Mouse (Mus musculus) heart, adult 18-20 months (tissue): ENCODE data around the gene Oser1. TPM values are rescaled to one million over a fixed set of nuclear protein-coding genes. Genes with fewer than 3 reads are reported as not detected.
"Not testable (repeated sequence)": the region's sequence is repeated elsewhere in the genome, so short reads cannot be mapped to it uniquely, and the experiment has no call there.

Experiments
- DNase-seq, 2 experiments: peaks; one replicate each; pipeline ENCODE4 v3.0.0; 2021 to 2022; ENCODE audit warnings: mixed read lengths in 1 of 2
- long read RNA-seq, 2 experiments: library from polyadenylated mRNA; stranded (forward); transcript quantifications; one replicate each; pipeline ENCODE4 v2.0.0; 2021
- total RNA-seq, 2 experiments: library from RNA; stranded (reverse); gene quantifications; 2 replicates each; pipeline ENCODE4 v1.2.3; 2021

The Oser1 gene
- 10 to 100 TPM; 17.5 to 30.0 TPM for total RNA-seq
- long read RNA-seq, experiment 1, transcript Oser1-201 (4 exons, 1,620 nt) = major isoform, 30 of 32 reads
- long read RNA-seq, experiment 1, partial matches to known transcripts = 0 of 32 reads
- long read RNA-seq, experiment 1, other reads (novel, unspliced or antisense) = 1 of 32 reads
- long read RNA-seq, experiment 2, transcript Oser1-201 (4 exons, 1,620 nt) = major isoform, 16 of 17 reads
- long read RNA-seq, experiment 2, partial matches to known transcripts = 0 of 17 reads
- long read RNA-seq, experiment 2, other reads (novel, unspliced or antisense) = 1 of 17 reads

DNA sequence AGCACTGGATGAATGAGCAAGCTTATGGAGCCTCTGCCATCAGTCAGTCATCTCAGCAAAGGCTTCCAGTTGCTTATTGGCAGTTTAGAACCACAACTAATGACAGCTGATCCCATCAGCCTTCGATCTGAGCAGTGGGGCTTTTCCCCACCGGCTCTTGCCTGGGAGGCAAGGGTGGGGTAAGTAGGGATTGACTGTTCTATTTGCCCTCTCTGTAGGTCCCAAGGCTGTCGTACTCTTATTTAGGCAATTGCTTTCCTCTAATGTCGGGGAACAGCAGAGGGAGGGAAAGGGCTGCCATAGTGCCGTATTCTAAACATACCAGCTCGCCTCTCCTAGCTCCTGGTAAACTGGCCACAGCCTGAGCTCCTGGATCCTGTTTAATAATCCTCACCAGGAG lies at the start of gene Oser1:
TSS of gene Oser1 (minus strand) at position 101 of the 400 bp plus-strand sequence.
- no peak for DNase-seq

DNA sequence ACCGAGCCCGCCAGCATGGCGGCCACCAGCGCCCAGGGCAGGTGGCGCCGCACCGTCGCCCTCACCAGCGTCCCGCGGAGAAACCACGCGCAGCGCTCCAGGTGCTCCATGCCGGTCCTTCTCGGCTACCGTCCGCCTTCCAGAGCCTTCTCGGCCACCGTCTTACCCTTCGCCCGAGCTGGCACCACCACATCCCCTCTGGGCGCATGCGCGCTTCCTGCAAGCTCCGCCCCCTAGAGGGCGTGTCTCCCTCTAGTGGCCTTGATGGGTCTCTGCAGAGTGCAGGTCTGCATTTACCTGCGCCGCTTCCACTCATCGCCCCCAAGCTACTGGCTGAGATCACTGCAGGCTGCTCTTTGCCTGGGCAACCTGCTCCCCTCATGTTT lies 48.0 kb upstream of the Oser1 start, which contains the start of gene Fitm2:
TSS of gene Fitm2 (minus strand) at position 164 of the 386 bp plus-strand sequence.
- DNase-seq = peak; percentile 94 to 96

DNA sequence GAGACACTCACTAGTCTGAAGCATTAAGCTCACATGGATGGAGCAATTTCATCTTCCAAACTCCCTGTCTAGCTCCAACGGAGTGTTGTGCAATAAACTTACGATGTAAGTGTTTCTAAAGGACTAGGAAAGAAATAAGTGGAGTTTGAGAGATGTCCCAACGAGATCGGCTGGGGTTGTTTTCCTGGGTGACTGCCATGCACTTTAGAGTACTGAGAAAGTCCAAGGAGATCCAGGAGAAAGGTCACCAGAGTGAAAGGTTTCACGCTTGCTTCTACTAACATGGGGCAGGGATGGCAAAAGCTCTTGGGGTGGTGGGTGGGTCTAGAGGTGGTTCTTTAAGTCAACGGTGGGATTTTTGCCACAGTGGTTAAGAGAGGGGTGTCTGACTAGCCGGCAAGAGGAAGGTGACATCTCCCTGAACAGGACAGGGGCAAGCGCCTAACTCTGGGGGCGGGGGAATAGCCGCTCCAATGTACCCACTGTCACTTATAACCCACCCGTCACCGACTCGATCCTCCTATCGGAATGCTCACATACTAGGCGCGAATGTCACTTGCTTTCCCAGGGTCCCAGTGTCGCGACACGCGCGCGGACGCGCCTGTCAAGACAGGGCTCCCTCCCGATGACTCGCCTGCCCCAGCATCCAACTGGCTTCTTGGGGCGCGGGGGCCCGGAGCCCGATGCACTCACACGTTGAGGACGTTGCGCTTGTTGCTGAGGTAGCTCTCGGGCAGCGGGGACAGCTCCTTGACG lies 47.4 kb upstream of the Oser1 start:
- peak; percentile 61 to 69 for DNase-seq

DNA sequence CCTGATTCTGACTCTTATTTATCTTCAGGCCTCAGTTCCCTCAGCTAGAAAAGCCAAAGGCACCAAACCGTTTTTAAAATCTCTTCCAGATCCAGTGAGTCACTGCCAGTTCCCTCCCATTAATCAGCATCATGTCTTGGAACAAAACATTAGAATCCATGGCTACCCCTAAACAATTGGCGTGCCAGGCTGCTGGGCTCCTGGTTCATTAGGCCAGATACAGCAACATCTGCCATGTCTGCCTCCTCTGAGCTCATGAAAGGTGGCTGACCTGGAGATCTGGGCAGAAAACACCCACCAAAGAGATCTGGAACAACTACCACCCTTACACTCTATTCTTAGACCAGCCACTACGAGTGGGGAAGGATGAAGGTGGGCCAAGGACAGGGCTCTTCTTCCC lies 46.6 kb upstream of the Oser1 start:
- DNase-seq = peak; percentile 73 to 82

GRCm38 (mm10) chr2:163469711-163470110 lies 45.2 kb upstream of the Oser1 start:
- peak in 1 of 2 experiments; percentile 31 for DNase-seq

GRCm38 (mm10) chr2:163468866-163469265 lies 44.4 kb upstream of the Oser1 start:
- no peak for DNase-seq

GRCm38 (mm10) chr2:163467585-163467984 lies 43.1 kb upstream of the Oser1 start:
- DNase-seq = peak in 1 of 2 experiments; percentile 25

GRCm38 (mm10) chr2:163466771-163467170 lies 42.3 kb upstream of the Oser1 start:
- DNase-seq = no peak

- DNase-seq = peak; percentile 45 to 64
Observed at GRCm38 (mm10) chr2:163464562-163464961, 40.1 kb upstream of the Oser1 start.

DNA sequence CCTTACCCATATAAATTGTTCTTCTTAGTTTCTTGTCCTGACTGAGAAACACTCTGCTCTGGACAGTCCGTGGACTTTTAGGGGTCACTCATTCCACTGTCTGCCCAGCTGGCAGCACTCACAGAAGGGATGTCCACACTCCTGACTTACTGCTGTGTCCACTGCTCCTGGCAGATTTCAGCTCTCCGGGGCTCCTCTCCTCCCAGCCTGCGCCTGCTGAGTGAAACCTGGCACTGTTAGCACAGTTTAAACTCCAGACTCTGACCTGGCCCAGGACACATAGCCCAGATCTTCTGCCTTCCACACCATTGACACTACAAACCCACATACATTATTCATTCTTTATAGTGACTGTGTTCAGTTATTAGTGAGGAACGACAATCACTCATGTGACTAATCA lies 39.5 kb upstream of the Oser1 start:
- DNase-seq = peak in 1 of 2 experiments; percentile 27

GRCm38 (mm10) chr2:163463251-163463769 lies 38.8 kb upstream of the Oser1 start:
- DNase-seq = no peak

DNA sequence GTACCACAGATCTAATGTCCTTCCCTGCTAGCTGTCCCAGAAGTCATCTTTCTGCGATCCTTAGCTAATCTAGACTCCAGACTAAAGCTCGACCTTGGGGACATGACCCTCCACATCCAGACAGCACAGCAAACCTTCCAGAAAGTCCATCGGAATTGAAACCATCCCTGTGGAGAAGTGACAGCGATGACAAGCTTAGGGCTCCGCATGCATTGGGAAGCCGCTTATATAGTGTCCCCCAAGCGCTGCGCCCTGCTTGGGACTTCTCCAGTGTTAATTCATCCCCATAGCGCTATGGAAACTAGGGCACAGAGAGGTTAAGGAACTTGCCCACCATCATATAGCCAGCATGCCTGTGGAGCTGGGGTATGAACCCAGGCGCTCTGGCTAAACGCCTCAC lies 38.3 kb upstream of the Oser1 start:
- DNase-seq = no peak

DNA sequence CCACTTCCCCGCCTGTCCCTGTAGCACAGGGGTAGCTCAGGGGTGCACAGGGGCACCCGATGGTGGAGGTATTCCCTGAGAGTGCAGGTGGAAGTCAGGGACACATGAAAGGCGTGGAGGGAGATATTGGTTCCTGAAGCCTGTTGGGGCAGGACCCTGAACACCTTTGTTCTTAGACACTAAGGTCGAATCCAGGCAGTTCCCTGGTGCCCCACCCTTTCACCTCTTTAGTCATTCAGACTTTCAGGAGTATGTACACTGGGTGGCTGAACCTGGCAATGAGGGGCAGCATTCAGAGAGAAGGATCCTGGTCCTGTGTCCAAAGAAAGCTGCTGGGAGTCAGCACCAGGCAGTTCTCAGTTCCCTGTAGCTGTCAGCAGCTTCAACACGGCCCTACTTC lies 37.9 kb upstream of the Oser1 start:
- no peak for DNase-seq

- DNase-seq = not testable (repeated sequence)
Observed at GRCm38 (mm10) chr2:163461307-163461706, 36.8 kb upstream of the Oser1 start.

DNA sequence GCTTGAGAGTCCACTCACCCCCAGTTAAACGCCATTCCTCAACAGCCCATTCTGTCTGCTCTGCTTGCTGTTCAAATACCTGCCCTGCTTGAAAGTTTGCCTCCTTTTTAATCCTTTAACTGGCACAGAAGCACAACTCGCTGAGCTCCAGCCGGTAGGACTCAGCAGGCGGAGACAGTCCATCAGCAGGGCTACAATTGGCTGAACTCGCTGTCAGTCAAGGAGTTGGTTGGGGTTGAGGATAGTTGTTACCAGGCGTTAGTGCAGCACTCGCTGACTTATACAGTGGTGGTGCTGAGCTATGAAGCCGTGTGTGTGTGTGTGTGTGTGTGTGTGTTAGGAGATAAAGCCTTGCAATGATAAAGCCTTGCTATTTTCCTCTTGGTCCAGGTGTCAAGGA lies 36.1 kb upstream of the Oser1 start:
- no peak for DNase-seq

- DNase-seq = peak in 1 of 2 experiments; percentile 43
Observed at GRCm38 (mm10) chr2:163459380-163459779, 34.9 kb upstream of the Oser1 start.

GRCm38 (mm10) chr2:163458539-163459265 lies 34.2 kb upstream of the Oser1 start:
- DNase-seq = peak in 1 of 2 experiments; percentile 42

DNA sequence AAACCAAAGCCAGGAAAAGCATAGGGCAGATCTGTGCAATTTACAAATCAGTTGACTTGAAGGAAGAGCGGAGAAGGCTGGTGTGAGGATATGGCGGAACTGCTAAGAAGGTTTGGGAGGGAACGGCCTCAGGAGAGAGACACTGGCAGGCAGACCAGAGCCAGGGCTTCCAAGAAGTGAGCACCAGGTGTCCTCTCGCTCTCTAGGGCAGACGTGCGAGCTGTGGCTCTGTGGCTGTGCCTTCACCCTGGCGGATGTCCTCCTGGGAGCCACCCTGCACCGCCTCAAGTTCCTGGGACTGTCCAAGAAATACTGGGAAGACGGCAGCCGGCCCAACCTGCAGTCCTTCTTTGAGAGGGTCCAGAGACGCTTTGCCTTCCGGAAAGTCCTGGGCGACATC lies 28.9 kb upstream of the Oser1 start:
- no peak for DNase-seq

- peak in 1 of 2 experiments; percentile 38 for DNase-seq
Observed at GRCm38 (mm10) chr2:163452738-163453137, 28.2 kb upstream of the Oser1 start.

DNA sequence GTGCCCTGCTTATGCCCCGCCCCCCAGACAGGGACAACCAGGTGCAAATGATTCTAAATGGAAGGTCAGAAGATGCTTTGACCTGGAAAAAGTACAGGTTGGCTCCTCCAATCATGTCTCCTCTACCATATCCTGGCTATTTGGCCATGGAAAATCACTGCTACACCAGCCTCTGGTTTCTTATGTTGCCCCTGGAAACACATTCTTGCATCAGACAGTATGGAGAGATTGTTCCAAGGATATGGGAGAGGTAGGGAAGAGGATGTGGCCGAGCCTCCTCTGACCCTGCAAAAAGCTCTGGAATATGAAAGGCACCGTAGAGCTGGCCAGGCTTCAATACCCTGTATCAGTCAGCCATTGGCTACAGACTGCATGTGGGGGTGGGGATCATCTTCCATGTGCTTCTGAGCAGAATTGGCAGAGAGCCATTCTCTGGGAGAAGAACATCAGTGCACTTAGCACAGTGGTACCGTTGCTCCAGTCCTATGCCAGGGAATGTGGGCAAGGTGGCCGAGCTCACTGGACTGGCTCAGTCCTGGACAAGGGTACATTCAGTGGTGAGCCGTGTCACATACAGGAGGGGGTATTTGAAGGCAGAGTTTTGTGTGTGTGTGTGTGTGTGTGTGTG lies 26.3 kb upstream of the Oser1 start:
- no peak for DNase-seq

DNA sequence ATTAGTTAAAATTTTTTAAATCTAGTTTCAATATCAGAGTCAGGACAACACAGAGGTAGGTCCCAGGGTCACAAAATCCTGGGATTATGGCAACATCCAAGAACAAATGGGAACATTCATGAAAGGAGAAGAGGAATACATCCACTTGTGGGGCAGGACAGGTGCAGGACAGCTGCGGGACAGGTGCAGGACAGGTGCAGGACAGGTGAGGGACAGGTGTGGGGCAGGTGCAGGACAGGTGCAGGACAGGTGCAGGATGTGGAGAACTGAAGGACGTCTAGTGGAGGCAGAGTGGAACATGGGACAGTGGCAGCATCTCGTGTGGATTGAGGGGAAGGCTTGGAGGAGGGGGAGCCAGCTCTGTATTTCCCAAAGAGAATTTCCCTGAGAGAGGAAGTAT lies 24.8 kb upstream of the Oser1 start:
- DNase-seq = no peak

- DNase-seq = no peak
Observed at GRCm38 (mm10) chr2:163447375-163447774, 22.9 kb upstream of the Oser1 start.
